Mouse (Mus musculus) embryonic facial prominence, embryonic 10.5 days (tissue): ENCODE measurements around the gene Faf2. TPM values are rescaled to one million over a fixed set of nuclear protein-coding genes. Genes with fewer than 3 reads are reported as not detected.

Source experiments
- DNase-seq: peaks from one replicate; pipeline ENCODE4 v3.0.0-alpha.2; 2017; ENCODE audit warnings: low spot score
- H3K27ac ChIP-seq: fragments of 300-500 bp; sonication (generic); replicated peaks from 2 replicates; pipeline ENCODE4 v1.5.1; 2016; ENCODE audit warnings: mild to moderate bottlenecking
- H3K27me3 ChIP-seq: fragments of 300-500 bp; sonication (generic); replicated peaks from 2 replicates; pipeline ENCODE4 v1.6.1; 2016; ENCODE audit warnings: low read depth, mild to moderate bottlenecking; ENCODE audit not compliant: poor library complexity, severe bottlenecking
- H3K36me3 ChIP-seq: fragments of 300-500 bp; sonication (generic); replicated peaks from 2 replicates; pipeline ENCODE4 v1.6.1; 2016; ENCODE audit warnings: mild to moderate bottlenecking, moderate library complexity
- H3K4me1 ChIP-seq: fragments of 300-500 bp; sonication (generic); 2 replicates; pipeline ENCODE4 v1.6.1; 2016
- H3K4me3 ChIP-seq: fragments of 300-500 bp; sonication (generic); 2 replicates; pipeline ENCODE4 v1.5.1; 2016; ENCODE audit warnings: mild to moderate bottlenecking, moderate library complexity
- H3K9me3 ChIP-seq: fragments of 300-500 bp; sonication (generic); 2 replicates; pipeline ENCODE4 v1.6.1; 2016; ENCODE audit warnings: mild to moderate bottlenecking
- WGBS: fragments of 180-500 bp; shearing (Covaris S2); methylation state at CpG from one replicate; pipeline ENCODE4 v1.1.7; 2016; 5-methylcytosine and 5-hydroxymethylcytosine counted together
- polyA plus RNA-seq: library from polyadenylated mRNA; unstranded; fragments of >200 nt; fragmentation: Nextera tagmentation; extraction: Ambion mirVana; gene quantifications from 2 replicates; pipeline ENCODE4 v1.2.1, GENCODE M21; 2016

The Faf2 gene
- polyA plus RNA-seq, 1 experiment from 2014 or later = 86.7 TPM

- no peaks in the 10 kb centered on the region for H3K9me3 ChIP-seq
- no peaks in the 10 kb centered on the region for H3K27me3 ChIP-seq
- H3K27ac ChIP-seq = peak overlapping the region; percentile 97
- peak; percentile 99 for DNase-seq
- peak overlapping the region; percentile 80 for H3K4me3 ChIP-seq
- WGBS = under 1% methylated on average over 82 of the region's 82 CpGs
- peaks cover 32% of the 10 kb centered on the region for H3K36me3 ChIP-seq
- peaks cover 53% of the 10 kb centered on the region for H3K4me1 ChIP-seq
Measured at GRCm38 (mm10) chr13:54687575-54688424, 66.2 kb downstream of the Faf2 start.

GRCm38 (mm10) chr13:54690151-54690740 lies 68.7 kb downstream of the Faf2 start:
- DNase-seq = no peak

GRCm38 (mm10) chr13:54691737-54692136 lies 70.2 kb downstream of the Faf2 start:
- H3K4me3 ChIP-seq = peak overlapping the region; percentile 98
- peaks cover 36% of the 10 kb centered on the region for H3K4me1 ChIP-seq
- no peak for DNase-seq
- H3K9me3 ChIP-seq = no peaks in the 10 kb centered on the region
- H3K27me3 ChIP-seq = no peaks in the 10 kb centered on the region
- no peak overlapping the region for H3K27ac ChIP-seq
- no peaks in the 10 kb centered on the region for H3K36me3 ChIP-seq

More at GRCm38 (mm10) chr13:54690151-54690740, 68.7 kb downstream of the Faf2 start:
- Histone ChIP-seq H3K4me1 (peaks cover 48% of the 10 kb centered on the region), H3K27ac (no peak overlapping the region), H3K27me3 (no peaks in the 10 kb centered on the region), H3K36me3 (peaks cover 8% of the 10 kb centered on the region), H3K9me3 (no peaks in the 10 kb centered on the region), H3K4me3 (no peak overlapping the region)
- WGBS = 91% methylated on average over 8 of the region's 8 CpGs

GRCm38 (mm10) chr13:54692711-54693557 lies 71.3 kb downstream of the Faf2 start:
- Histone ChIP-seq H3K36me3 (no peaks in the 10 kb centered on the region), H3K9me3 (no peaks in the 10 kb centered on the region), H3K4me3 (peak overlapping the region; percentile 98), H3K27ac (peak overlapping the region; percentile 94), H3K4me1 (peaks cover 36% of the 10 kb centered on the region), H3K27me3 (no peaks in the 10 kb centered on the region)
- 17% methylated on average over 21 of the region's 21 CpGs for WGBS
- no peak for DNase-seq

- H3K36me3 ChIP-seq = no peaks in the 10 kb centered on the region
- under 1% methylated on average over 92 of the region's 92 CpGs for WGBS
Measured at GRCm38 (mm10) chr13:54693558-54694347, 72.2 kb downstream of the Faf2 start, which contains the start of gene Rnf44. TSS of gene Rnf44 (minus strand) at chr13:54693907.

GRCm38 (mm10) chr13:54694348-54695060 lies 72.9 kb downstream of the Faf2 start:
- Histone ChIP-seq H3K4me1 (peaks cover 27% of the 10 kb centered on the region), H3K27ac (peak overlapping the region; percentile 94), H3K4me3 (peak overlapping the region; percentile 98), H3K27me3 (no peaks in the 10 kb centered on the region), H3K9me3 (no peaks in the 10 kb centered on the region), H3K36me3 (no peaks in the 10 kb centered on the region)
- DNase-seq = no peak
- 20% methylated on average over 26 of the region's 26 CpGs for WGBS

More at GRCm38 (mm10) chr13:54693558-54694347, 72.2 kb downstream of the Faf2 start, which contains the start of gene Rnf44:
- no peaks in the 10 kb centered on the region for H3K27me3 ChIP-seq
- DNase-seq = peak; percentile 100
- peak within 1 kb of the TSS; percentile 94 for H3K27ac ChIP-seq
- H3K9me3 ChIP-seq = no peaks in the 10 kb centered on the region
- peaks cover 30% of the 10 kb centered on the region for H3K4me1 ChIP-seq
- H3K4me3 ChIP-seq = peak within 1 kb of the TSS; percentile 98

- WGBS = 90% methylated on average over 11 of the region's 11 CpGs
- Histone ChIP-seq H3K4me3 (no peak overlapping the region), H3K36me3 (no peaks in the 10 kb centered on the region), H3K27me3 (no peaks in the 10 kb centered on the region), H3K4me1 (peaks cover 27% of the 10 kb centered on the region), H3K9me3 (no peaks in the 10 kb centered on the region), H3K27ac (no peak overlapping the region)
- no peak for DNase-seq
Measured at GRCm38 (mm10) chr13:54695479-54696230, 74.1 kb downstream of the Faf2 start.

GRCm38 (mm10) chr13:54701243-54701642 lies 79.7 kb downstream of the Faf2 start, which contains the start of gene Cdhr2:
TSS of gene Cdhr2 (plus strand) at chr13:54701461.
- Histone ChIP-seq H3K4me1 (no peaks in the 10 kb centered on the region), H3K27me3 (no peaks in the 10 kb centered on the region), H3K27ac (no peak within 1 kb of the TSS), H3K4me3 (no peak within 1 kb of the TSS), H3K9me3 (no peaks in the 10 kb centered on the region), H3K36me3 (no peaks in the 10 kb centered on the region)
- WGBS = 76% methylated on average over 5 of the region's 5 CpGs
- no peak for DNase-seq

GRCm38 (mm10) chr13:54702507-54702906 lies 80.9 kb downstream of the Faf2 start:
- no peaks in the 10 kb centered on the region for H3K9me3 ChIP-seq
- no peaks in the 10 kb centered on the region for H3K36me3 ChIP-seq
- 62% methylated on average over 7 of the region's 7 CpGs for WGBS
- DNase-seq = no peak
- H3K4me3 ChIP-seq = no peak overlapping the region
- H3K4me1 ChIP-seq = no peaks in the 10 kb centered on the region
- no peak overlapping the region for H3K27ac ChIP-seq
- H3K27me3 ChIP-seq = peaks cover 6% of the 10 kb centered on the region; the same call in 1 of the 2 replicates

GRCm38 (mm10) chr13:54704890-54705289 lies 83.3 kb downstream of the Faf2 start:
- Histone ChIP-seq H3K4me3 (no peak overlapping the region), H3K9me3 (no peaks in the 10 kb centered on the region), H3K27ac (no peak overlapping the region), H3K4me1 (no peaks in the 10 kb centered on the region), H3K27me3 (peaks cover 6% of the 10 kb centered on the region; the same call in 1 of the 2 replicates), H3K36me3 (no peaks in the 10 kb centered on the region)
- DNase-seq = no peak
- 52% methylated on average over 6 of the region's 6 CpGs for WGBS

GRCm38 (mm10) chr13:54710866-54711265 lies 89.3 kb downstream of the Faf2 start:
- Histone ChIP-seq H3K36me3 (no peaks in the 10 kb centered on the region), H3K27ac (no peak overlapping the region), H3K27me3 (peaks cover 11% of the 10 kb centered on the region; the same call in 1 of the 2 replicates), H3K9me3 (no peaks in the 10 kb centered on the region), H3K4me1 (no peaks in the 10 kb centered on the region), H3K4me3 (no peak overlapping the region)
- no peak for DNase-seq
- WGBS = 79% methylated on average over 3 of the region's 3 CpGs
